Mouse (Mus musculus) liver, embryonic 14.5 days (tissue): Measurements from ENCODE around the gene Sertad1. TPM values are rescaled to one million over a fixed set of nuclear protein-coding genes. Genes with fewer than 3 reads are reported as not detected.
A peak's percentile ranks its signal among the peaks of the same experiment; 100 is the strongest.

Source experiments
- ATAC-seq: fragments of 200-750 bp; cut with Nextera tagmentation; 2 replicates; pipeline ENCODE4 v1.8.0; 2017; ENCODE audit warnings: moderate number of reproducible peaks, mild to moderate bottlenecking, moderate library complexity; ENCODE audit not compliant: insufficient read depth
- DNase-seq, 3 experiments: peaks; one replicate each; pipeline ENCODE4 v3.0.0-alpha.2; 2012 to 2013; ENCODE audit warnings: low read depth in 3 of 3, low spot score in 3 of 3
- H3K27ac ChIP-seq: fragments of 300-500 bp; sonication (generic); 2 replicates; pipeline ENCODE4 v1.5.1; 2014; ENCODE audit warnings: moderate library complexity, mild to moderate bottlenecking, control low read depth, inconsistent platforms
- H3K27me3 ChIP-seq: fragments of 300-500 bp; sonication (generic); 2 replicates; pipeline ENCODE4 v1.6.1; 2014; ENCODE audit warnings: mild to moderate bottlenecking, low read length, moderate library complexity; ENCODE audit not compliant: control insufficient read depth, insufficient read depth
- H3K36me3 ChIP-seq: fragments of 300-500 bp; sonication (generic); replicated peaks from 2 replicates; pipeline ENCODE4 v1.6.1; 2014; ENCODE audit warnings: low read depth; ENCODE audit not compliant: control insufficient read depth, insufficient read depth
- H3K4me1 ChIP-seq, 2 experiments: fragments of 200-500 bp in 1 of 2; fragments of 300-500 bp in 1 of 2; sonication (generic) in 1 of 2; replicated peaks; 2 replicates each; pipeline ENCODE4 v1.6.1; 2012 to 2014; ENCODE audit warnings: antibody characterized with exemption in 1 of 2, inconsistent platforms in 1 of 2, low read length in 1 of 2; ENCODE audit not compliant: control insufficient read depth in 2 of 2, insufficient read depth in 2 of 2
- H3K4me2 ChIP-seq: fragments of 300-500 bp; sonication (generic); 2 replicates; pipeline ENCODE4 v1.6.1; 2014; ENCODE audit warnings: low read depth, mild to moderate bottlenecking, control low read depth, moderate library complexity
- H3K4me3 ChIP-seq, 2 experiments: fragments of 200-500 bp in 1 of 2; fragments of 300-500 bp in 1 of 2; sonication (generic) in 1 of 2; 2 replicates each; pipeline ENCODE4 v1.5.1; 2012 to 2014; ENCODE audit warnings: low read depth in 2 of 2, low read length in 2 of 2, mild to moderate bottlenecking in 2 of 2, control low read depth in 1 of 2, inconsistent platforms in 1 of 2, moderate library complexity in 1 of 2; ENCODE audit not compliant: insufficient read depth in 1 of 2
- H3K9ac ChIP-seq: fragments of 300-500 bp; sonication (generic); replicated peaks from 2 replicates; pipeline ENCODE4 v1.6.1; 2014; ENCODE audit warnings: mild to moderate bottlenecking, control low read depth, moderate library complexity
- H3K9me3 ChIP-seq: fragments of 300-500 bp; sonication (generic); 2 replicates; pipeline ENCODE4 v1.6.1; 2016; ENCODE audit warnings: low read length, mixed read lengths; ENCODE audit not compliant: control insufficient read depth
- CTCF ChIP-seq: IDR thresholded peaks from 2 replicates; pipeline ENCODE4 v1.5.1; 2016; ENCODE audit warnings: antibody characterized with exemption, low read depth, control low read depth
- EP300 ChIP-seq: IDR thresholded peaks from 2 replicates; pipeline ENCODE4 v1.6.1; 2016; ENCODE audit warnings: antibody characterized with exemption, low read depth
- WGBS: fragments of 180-500 bp; shearing (Covaris S2); extraction: QIAGEN DNeasy Blood & Tissue Kit; methylation state at CpG from one replicate; pipeline ENCODE4 v1.1.7; 2014; ENCODE audit not compliant: insufficient replicate concordance; 5-methylcytosine and 5-hydroxymethylcytosine counted together
- polyA plus RNA-seq, 2 experiments: library from polyadenylated mRNA; depleted of rRNA in 1 of 2; stranded (reverse) in 1 of 2; unstranded in 1 of 2; fragments of >200 nt; fragmentation: Nextera tagmentation in 1 of 2; extraction: Ambion mirVana in 1 of 2; gene quantifications; 2 replicates each; pipeline versions ENCODE4 v1.2.1 to v1.2.3; 2012 to 2014

Gene Sertad1
- polyA plus RNA-seq, 2 experiments, result 9.9 to 20.3 TPM

- no peak for TF ChIP-seq CTCF
- no peak for TF ChIP-seq EP300
- H3K9ac ChIP-seq, result peak overlapping the region; percentile 99
- peaks cover 7% of the 10 kb centered on the region for H3K27me3 ChIP-seq
- peak overlapping the region; percentile 11 to 100; a peak in 3 of 4 replicates for H3K4me3 ChIP-seq
- no peak for ATAC-seq
- DNase-seq, result no peak
- no peaks in the 10 kb centered on the region for H3K9me3 ChIP-seq
- peaks cover 56 to 59% of the 10 kb centered on the region in 2 experiments for H3K4me1 ChIP-seq
- 84% methylated on average over 2 of the region's 2 CpGs for WGBS
- peaks cover 69% of the 10 kb centered on the region for H3K36me3 ChIP-seq
- peak overlapping the region; percentile 99 for H3K27ac ChIP-seq
- peak overlapping the region; percentile 99 for H3K4me2 ChIP-seq
These were observed 35.4 kb upstream of the Sertad1 start for GRCm38 (mm10) chr7:27451359-27451758.

GRCm38 (mm10) chr7:27452206-27452770, 34.4 kb upstream of the Sertad1 start:
- Histone ChIP-seq H3K27me3 (no peaks in the 10 kb centered on the region), H3K36me3 (peaks cover 79% of the 10 kb centered on the region), H3K4me1 (peaks cover 50 to 55% of the 10 kb centered on the region in 2 experiments), H3K4me2 (peak overlapping the region; percentile 99), H3K27ac (peak overlapping the region; percentile 78), H3K9ac (peak overlapping the region; percentile 37), H3K4me3 (peak overlapping the region; percentile 26 to 100), H3K9me3 (no peaks in the 10 kb centered on the region)
- DNase-seq, result no peak
- 64% methylated on average over 13 of the region's 13 CpGs for whole genome bisulfite sequencing
- no peak for ATAC-seq
- TF ChIP-seq EP300, result no peak
- no peak for TF ChIP-seq CTCF

- Histone ChIP-seq H3K36me3 (peaks cover 100% of the 10 kb centered on the region), H3K4me2 (peak overlapping the region; percentile 99), H3K27me3 (no peaks in the 10 kb centered on the region), H3K4me3 (peak overlapping the region; percentile 10 to 21; a peak in 3 of 4 replicates), H3K9me3 (no peaks in the 10 kb centered on the region), H3K27ac (peak overlapping the region; percentile 78), H3K4me1 (peaks cover 66 to 69% of the 10 kb centered on the region in 2 experiments), H3K9ac (peak overlapping the region; percentile 23)
- 19% methylated on average over 10 of the region's 10 CpGs for WGBS
- TF ChIP-seq EP300 (0 out of 2 replicates have a peak, but pooled peaks have one; percentile 42), CTCF (no peak)
- DNase-seq (peak in 1 of 3 experiments; percentile 57), ATAC-seq (peak; percentile 65; the same call in 1 of the 2 replicates)
These were observed 32.1 kb upstream of the Sertad1 start for GRCm38 (mm10) chr7:27454461-27455121.

- ATAC-seq, result no peak
- no peak for DNase-seq
- Histone ChIP-seq H3K27me3 (no peaks in the 10 kb centered on the region), H3K9ac (no peak overlapping the region; the same call in 1 of the 2 replicates), H3K4me1 (peaks cover 66 to 70% of the 10 kb centered on the region in 2 experiments), H3K4me3 (no peak overlapping the region), H3K4me2 (peak overlapping the region; percentile 99), H3K27ac (peak overlapping the region; percentile 78), H3K9me3 (no peaks in the 10 kb centered on the region), H3K36me3 (peaks cover 100% of the 10 kb centered on the region)
- TF ChIP-seq CTCF (0 out of 2 replicates have a peak, but pooled peaks have one; percentile 2), EP300 (no peak)
- 78% methylated on average over 3 of the region's 3 CpGs for WGBS
These were observed 31.4 kb upstream of the Sertad1 start for GRCm38 (mm10) chr7:27455273-27455672.

GRCm38 (mm10) chr7:27458614-27459013, 28.1 kb upstream of the Sertad1 start:
- no peaks in the 10 kb centered on the region for H3K27me3 ChIP-seq
- DNase-seq, result no peak
- peaks cover 98% of the 10 kb centered on the region for H3K36me3 ChIP-seq
- WGBS, result 61% methylated on average over 4 of the region's 4 CpGs
- no peaks in the 10 kb centered on the region for H3K9me3 ChIP-seq
- H3K4me2 ChIP-seq, result peak overlapping the region; percentile 24; the same call in 1 of the 2 replicates
- H3K27ac ChIP-seq, result peak overlapping the region; percentile 67
- no peak overlapping the region for H3K9ac ChIP-seq
- TF ChIP-seq EP300, result no peak
- no peak for TF ChIP-seq CTCF
- H3K4me1 ChIP-seq, result peaks cover 41 to 50% of the 10 kb centered on the region in 2 experiments
- H3K4me3 ChIP-seq, result no peak overlapping the region
- peak; percentile 45; the same call in 1 of the 2 replicates for ATAC-seq
